Mouse (Mus musculus) common myeloid progenitor, adult 5-6 weeks (primary cell): ENCODE measurements around the gene Lmod2. TPM values are rescaled to one million over a fixed set of nuclear protein-coding genes. Genes with fewer than 3 reads are reported as not detected.
A peak's percentile ranks its signal among the peaks of the same experiment; 100 is the strongest.

Experiments
- ATAC-seq: replicated peaks from 2 replicates; pipeline ENCODE4 v1.8.0; 2016; ENCODE audit warnings: low read depth, mild to moderate bottlenecking, moderate TSS enrichment, inconsistent platforms; ENCODE audit not compliant: poor library complexity, severe bottlenecking
- total RNA-seq: library from RNA; stranded (forward); fragments of 200-1000, 187-1606 nt; gene quantifications from 2 replicates; pipeline ENCODE4 v1.2.3, GENCODE M21; 2017

Gene Lmod2
- not detected in 2 replicates for total RNA-seq

- ATAC-seq: no peak
Measured at GRCm38 (mm10) chr6:24597500-24597899, at the start of gene Lmod2. Gene Lmod2 (plus strand): TSS chr6:24597762.

- no peak for ATAC-seq
Measured at GRCm38 (mm10) chr6:24549801-24550200, 47.8 kb upstream of the Lmod2 start.

- ATAC-seq: no peak
Measured at GRCm38 (mm10) chr6:24552046-24552445, 45.5 kb upstream of the Lmod2 start.

DNA sequence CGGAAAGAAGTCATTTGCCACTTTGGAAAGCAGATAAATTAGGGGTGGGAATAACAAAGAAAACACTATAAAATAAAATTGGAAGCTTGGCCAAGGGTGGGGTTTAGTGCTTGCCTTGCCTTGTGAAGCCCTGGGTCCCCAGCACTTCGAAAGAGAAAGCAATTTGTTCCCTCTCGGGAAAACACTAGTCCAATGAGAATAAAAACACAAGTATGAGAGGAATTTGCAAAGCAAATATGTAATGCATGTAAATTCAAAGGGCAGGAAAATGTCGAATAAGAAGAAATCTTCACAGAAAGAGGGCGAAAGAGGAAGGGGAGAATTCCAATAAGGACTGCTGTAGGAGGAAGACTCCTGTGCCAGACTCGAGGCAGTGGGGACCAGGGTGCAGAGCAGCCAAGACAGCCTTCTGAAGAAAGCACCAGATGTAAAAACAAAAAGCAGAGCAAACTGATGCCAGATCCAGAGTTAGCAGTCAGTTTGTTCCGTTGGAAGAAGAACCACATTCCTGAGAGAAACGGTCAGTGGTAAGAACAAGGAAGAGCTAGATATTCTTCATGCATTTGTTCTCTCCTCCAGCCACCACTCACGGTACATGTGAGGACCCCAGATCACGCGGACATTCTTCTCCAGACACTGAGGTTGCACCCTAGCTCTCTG is 43.0 kb upstream of the Lmod2 start:
- no peak for ATAC-seq

DNA sequence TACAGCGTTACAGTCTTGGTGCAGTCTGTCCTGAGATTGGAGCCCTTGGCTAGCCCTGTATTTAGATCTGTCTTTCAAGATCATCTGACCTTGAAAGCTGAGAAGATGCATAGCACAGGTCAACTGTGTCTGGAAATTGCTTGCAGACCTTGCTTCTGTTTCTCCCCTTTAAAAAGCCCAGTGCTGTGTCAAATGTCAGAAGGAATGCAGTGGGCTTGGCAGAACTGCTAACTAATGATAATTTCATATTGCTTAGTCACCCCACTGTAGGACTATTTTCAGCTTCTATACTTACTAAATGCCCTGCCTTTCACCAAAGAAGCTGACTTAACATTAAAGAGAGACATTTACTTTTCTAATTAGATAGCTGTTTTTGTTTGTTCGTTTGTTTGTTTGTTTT is 42.1 kb upstream of the Lmod2 start:
- ATAC-seq: no peak

DNA sequence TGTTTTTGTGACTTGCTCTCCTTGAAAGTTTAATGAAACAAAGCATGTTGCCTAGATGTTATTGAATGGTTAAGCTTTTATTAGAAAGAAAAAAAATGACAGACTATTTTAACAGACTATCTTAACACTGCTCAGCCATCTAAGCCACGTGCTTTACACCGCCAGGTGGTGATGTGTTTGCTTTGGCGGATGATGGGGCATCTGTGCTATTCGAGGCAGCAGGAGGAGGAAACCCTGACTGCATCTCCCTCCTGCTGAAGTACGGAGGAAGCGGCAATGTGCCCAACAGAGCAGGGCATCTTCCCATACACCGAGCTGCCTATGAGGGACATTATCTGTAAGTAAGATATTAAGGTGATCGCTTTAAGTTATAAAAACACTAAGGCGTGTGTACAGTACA is 33.5 kb upstream of the Lmod2 start:
- no peak for ATAC-seq

GRCm38 (mm10) chr6:24564886-24565285 is 32.7 kb upstream of the Lmod2 start:
- no peak for ATAC-seq

- no peak for ATAC-seq
Measured at GRCm38 (mm10) chr6:24568963-24569362, 28.6 kb upstream of the Lmod2 start.

- no peak for ATAC-seq
Measured at GRCm38 (mm10) chr6:24569711-24570110, 27.9 kb upstream of the Lmod2 start.

DNA sequence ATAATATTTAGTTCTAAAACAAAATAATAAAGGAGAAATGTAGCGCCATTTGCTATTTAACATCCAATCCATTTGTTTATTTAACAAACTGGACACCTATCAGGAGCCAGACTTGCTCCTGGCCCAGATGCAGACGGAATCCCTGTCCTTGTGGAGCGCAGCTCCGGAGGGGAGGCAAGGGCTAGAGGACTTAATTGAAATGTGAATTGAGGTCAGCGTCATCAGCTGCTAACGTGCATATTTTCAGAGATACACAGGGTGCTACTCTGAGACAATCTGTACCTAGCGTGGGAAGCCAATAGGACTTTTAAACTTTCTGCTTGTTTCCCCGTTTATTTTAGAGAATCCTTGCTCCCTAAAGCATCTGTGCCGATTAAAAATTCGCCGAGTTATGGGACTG is 27.3 kb upstream of the Lmod2 start:
- no peak for ATAC-seq

GRCm38 (mm10) chr6:24571126-24571525 is 26.4 kb upstream of the Lmod2 start:
- ATAC-seq: 0 out of 2 replicates have a peak, but pooled peaks have one; percentile 29

- no peak for ATAC-seq
Measured at GRCm38 (mm10) chr6:24572431-24572830, 25.1 kb upstream of the Lmod2 start.

GRCm38 (mm10) chr6:24573319-24573718 is 24.2 kb upstream of the Lmod2 start:
- no peak for ATAC-seq

DNA sequence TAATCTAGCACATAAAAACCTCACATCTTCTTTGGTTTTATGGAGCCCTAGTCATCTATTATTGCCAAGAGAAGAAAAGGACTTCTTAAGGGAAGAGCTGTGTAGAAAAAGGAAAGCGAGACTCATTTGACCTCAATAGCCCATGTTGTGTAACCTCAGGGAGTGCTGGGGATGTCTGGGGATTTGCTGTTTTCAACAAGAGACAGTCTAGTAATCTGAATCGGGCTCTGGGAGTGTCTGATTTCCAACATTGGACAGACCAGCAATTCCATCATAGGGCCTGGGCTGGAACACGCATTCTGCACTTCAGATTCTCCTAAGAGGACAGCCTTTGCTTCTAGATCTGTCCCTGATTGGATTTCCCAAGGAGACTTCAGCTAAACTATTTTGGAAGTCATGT is 14.1 kb upstream of the Lmod2 start:
- ATAC-seq: no peak

GRCm38 (mm10) chr6:24585431-24586310 is 11.9 kb upstream of the Lmod2 start:
- ATAC-seq: no peak

- no peak for ATAC-seq
Measured at GRCm38 (mm10) chr6:24586885-24587284, 10.7 kb upstream of the Lmod2 start.

DNA sequence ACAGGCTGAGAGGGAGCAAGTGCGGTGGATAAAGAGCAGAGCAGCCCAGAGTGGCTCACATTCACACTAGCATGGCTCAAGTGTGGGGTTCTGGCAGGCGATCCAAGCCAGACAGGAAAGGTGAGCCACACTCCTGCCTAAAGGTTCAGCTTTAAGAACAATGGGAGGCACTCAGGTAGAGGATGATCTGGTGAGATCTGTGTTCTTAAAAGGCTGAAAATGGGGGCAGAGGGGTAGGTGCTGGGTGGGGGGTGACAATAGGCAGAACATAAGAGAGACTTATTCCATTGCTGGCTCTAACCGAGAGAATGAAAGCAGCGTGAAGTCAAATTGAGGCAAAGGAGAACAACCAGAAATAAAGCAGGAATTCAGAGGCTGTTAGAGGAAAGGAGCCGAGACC is 7.3 kb upstream of the Lmod2 start:
- ATAC-seq: no peak

DNA sequence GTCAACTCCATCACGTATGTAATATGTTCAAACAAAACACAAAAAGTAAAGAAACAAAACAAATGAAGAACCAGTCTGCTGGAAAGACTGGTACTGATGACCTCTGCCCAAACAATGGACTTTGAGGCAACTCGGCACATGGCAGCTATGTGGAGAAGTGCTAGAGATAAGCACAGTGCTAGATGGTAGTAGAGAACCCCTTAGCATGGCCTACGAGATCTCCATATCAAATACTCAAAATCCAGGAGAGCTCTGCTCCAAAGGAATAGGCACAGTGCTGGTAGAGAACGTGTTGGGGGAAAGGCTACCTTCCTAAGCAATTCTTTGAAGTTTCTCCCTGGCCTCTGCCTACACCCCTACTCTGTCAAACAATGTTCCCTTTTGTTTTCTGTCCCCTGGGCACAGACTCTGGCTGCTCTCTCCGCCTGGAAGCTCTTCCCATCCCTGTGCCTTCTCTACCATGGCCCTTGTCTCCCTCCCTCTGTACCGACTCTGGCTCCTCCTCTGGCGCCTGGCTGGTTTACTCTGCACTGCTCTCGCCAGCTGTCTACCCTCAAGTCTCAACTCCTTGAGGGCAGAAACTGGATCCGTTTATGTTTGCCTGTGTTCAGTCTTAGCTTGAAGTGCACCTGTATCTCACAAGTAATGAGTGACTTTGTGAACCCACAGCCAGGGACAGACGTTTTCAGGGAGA is 5.9 kb upstream of the Lmod2 start:
- no peak for ATAC-seq

DNA sequence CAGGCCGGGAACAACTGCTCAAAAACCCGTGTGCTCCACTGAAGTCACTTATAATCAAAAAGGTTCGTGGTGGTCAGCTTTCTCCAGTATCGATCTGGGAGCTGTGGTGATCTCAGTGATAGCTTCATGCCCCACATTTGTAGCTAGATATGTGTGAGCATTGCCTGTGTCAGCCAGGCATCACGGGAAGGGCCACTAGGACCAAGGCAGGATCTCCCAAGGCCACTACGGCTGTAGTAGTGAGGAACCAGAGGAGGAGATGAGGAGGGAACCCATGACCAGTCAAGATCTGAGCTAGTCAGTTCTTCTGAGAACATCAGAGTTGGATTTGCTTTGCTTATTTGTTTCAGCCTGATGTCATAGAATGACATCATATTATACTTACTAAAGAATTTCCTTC is 1.6 kb downstream of the Lmod2 start:
- ATAC-seq: no peak

- ATAC-seq: no peak
Measured at GRCm38 (mm10) chr6:24599639-24600038, 2.1 kb downstream of the Lmod2 start.

DNA sequence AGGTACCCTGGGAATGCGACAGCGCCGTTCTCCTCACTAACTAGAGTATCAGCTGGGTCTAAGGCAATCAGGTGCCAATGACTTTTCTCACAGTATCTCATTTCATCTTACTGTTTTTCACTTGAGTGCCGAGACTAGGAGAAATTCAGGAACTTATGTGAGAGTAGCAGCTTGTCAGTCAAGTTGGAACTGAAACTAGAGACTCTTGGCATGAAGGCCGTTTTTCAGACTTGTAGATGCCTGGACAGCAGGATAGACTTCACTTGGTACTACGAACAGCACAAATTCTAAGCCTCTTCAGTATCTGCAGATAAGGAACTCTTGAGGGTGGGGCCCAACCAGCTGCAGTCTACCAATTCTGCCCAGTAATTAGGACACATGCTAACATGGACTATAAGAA is 2.6 kb downstream of the Lmod2 start:
- 0 out of 2 replicates have a peak, but pooled peaks have one; percentile 18 for ATAC-seq
